Mouse (Mus musculus) hindbrain, embryonic 15.5 days (tissue): ENCODE results near the gene Rmdn2. TPM values are rescaled to one million over a fixed set of nuclear protein-coding genes. Genes with fewer than 3 reads are reported as not detected.

Experiments
- ATAC-seq: fragments of 200-750 bp; cut with Nextera tagmentation; 2 replicates; pipeline ENCODE4 v1.8.0; 2017; ENCODE audit warnings: low read depth, moderate number of reproducible peaks, moderate TSS enrichment; ENCODE audit not compliant: low FRiP score
- H3K27ac ChIP-seq: fragments of 300-500 bp; sonication (generic); replicated peaks from 2 replicates; pipeline ENCODE4 v1.5.1; 2015; ENCODE audit warnings: mild to moderate bottlenecking, inconsistent platforms
- H3K27me3 ChIP-seq: fragments of 300-500 bp; sonication (generic); 2 replicates; pipeline ENCODE4 v1.6.1; 2015; ENCODE audit warnings: control low read depth, inconsistent platforms
- H3K36me3 ChIP-seq: fragments of 300-500 bp; sonication (generic); 2 replicates; pipeline ENCODE4 v1.6.1; 2015; ENCODE audit warnings: control low read depth, inconsistent platforms
- H3K4me1 ChIP-seq: fragments of 300-500 bp; sonication (generic); replicated peaks from 2 replicates; pipeline ENCODE4 v1.6.1; 2015; ENCODE audit warnings: control low read depth, inconsistent platforms
- H3K4me2 ChIP-seq: fragments of 300-500 bp; sonication (generic); 2 replicates; pipeline ENCODE4 v1.6.1; 2015; ENCODE audit warnings: moderate library complexity, mild to moderate bottlenecking, inconsistent platforms
- H3K4me3 ChIP-seq: fragments of 300-500 bp; sonication (generic); 2 replicates; pipeline ENCODE4 v1.5.1; 2015; ENCODE audit warnings: mild to moderate bottlenecking, inconsistent platforms
- H3K9ac ChIP-seq: fragments of 300-500 bp; sonication (generic); 2 replicates; pipeline ENCODE4 v1.6.1; 2015; ENCODE audit warnings: inconsistent platforms
- H3K9me3 ChIP-seq: fragments of 300-500 bp; sonication (generic); 2 replicates; pipeline ENCODE4 v1.6.1; 2016; ENCODE audit warnings: control low read depth, inconsistent platforms
- WGBS: fragments of 180-500 bp; shearing (Covaris S2); methylation state at CpG from one replicate; pipeline ENCODE4 v1.1.7; 2015; 5-methylcytosine and 5-hydroxymethylcytosine counted together
- polyA plus RNA-seq: library from polyadenylated mRNA; unstranded; fragments of >200 nt; fragmentation: Nextera tagmentation; extraction: Ambion mirVana; gene quantifications from 2 replicates; pipeline ENCODE4 v1.2.1, GENCODE M21; 2015

Rmdn2 gene
- polyA plus RNA-seq, 1 experiment from 2014 or later: 9.1 TPM

GRCm38 (mm10) chr17:79711944-79712343 lies 100.3 kb downstream of the Rmdn2 start:
- WGBS: 16% methylated on average over 6 of the region's 6 CpGs
- Histone ChIP-seq H3K36me3 (no peaks in the 10 kb centered on the region), H3K9ac (no peak overlapping the region), H3K4me2 (no peak overlapping the region), H3K4me1 (peaks cover 37% of the 10 kb centered on the region), H3K4me3 (no peak overlapping the region), H3K9me3 (no peaks in the 10 kb centered on the region), H3K27me3 (peaks cover 65% of the 10 kb centered on the region), H3K27ac (no peak overlapping the region)
- no peak for ATAC-seq

DNA sequence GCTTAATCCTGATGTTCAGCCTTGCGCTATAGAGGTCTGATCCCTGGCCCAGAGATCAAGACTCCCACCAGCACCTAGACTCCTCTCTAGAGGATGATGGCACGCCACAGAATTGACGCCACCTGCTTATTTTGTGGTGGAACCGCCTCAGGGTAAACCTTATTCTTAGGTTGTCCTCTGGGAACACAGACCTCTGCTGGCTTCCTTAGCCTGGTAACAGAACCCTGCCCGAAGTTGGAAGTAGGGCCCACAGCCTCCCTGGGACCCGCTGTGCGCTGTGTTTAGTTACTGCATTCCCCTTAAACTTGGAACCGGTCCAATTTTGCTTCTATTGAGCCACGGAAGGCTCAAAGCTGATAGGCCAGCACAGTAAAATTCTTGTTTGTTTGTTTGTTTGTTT lies 100.9 kb downstream of the Rmdn2 start:
- no peaks in the 10 kb centered on the region for H3K36me3 ChIP-seq
- H3K4me2 ChIP-seq: no peak overlapping the region; the same call in 1 of the 2 replicates
- H3K4me1 ChIP-seq: peaks cover 37% of the 10 kb centered on the region
- H3K9me3 ChIP-seq: no peaks in the 10 kb centered on the region
- no peak overlapping the region for H3K9ac ChIP-seq
- H3K27me3 ChIP-seq: peaks cover 71% of the 10 kb centered on the region
- H3K27ac ChIP-seq: no peak overlapping the region
- H3K4me3 ChIP-seq: peak overlapping the region; percentile 43; the same call in 1 of the 2 replicates
- ATAC-seq: no peak
- 5% methylated on average over 9 of the region's 9 CpGs for WGBS

DNA sequence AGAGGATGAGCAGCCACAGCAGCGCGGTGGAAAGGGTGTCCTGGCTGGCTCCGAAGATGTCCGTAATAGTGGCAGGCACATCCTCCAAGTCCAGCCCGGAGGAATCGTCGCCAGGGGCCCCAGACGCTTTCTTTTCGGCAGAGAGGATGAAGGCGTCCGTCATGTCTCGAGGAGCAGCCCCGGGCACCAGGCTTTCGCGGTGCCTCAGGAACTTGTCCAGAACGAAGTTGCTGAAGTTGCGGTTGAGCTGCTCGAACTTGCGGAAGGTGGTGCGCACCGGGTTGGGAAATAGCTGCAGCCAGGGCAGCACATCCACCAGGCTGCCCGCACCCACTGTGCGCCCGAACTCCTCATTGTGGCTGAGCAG lies 101.6 kb downstream of the Rmdn2 start:
- Histone ChIP-seq H3K4me3 (peak overlapping the region; percentile 43), H3K27ac (no peak overlapping the region), H3K27me3 (peaks cover 74% of the 10 kb centered on the region), H3K4me2 (peak overlapping the region; percentile 93), H3K9me3 (no peaks in the 10 kb centered on the region), H3K36me3 (no peaks in the 10 kb centered on the region), H3K4me1 (peaks cover 37% of the 10 kb centered on the region), H3K9ac (0 out of 2 replicates have a peak overlapping the region, but pooled peaks have one; percentile 35)
- no peak for ATAC-seq
- under 1% methylated on average over 24 of the region's 24 CpGs for WGBS

- H3K9me3 ChIP-seq: no peaks in the 10 kb centered on the region
- H3K36me3 ChIP-seq: no peaks in the 10 kb centered on the region
- peak overlapping the region; percentile 93 for H3K4me2 ChIP-seq
- ATAC-seq: peak; percentile 45
- peak overlapping the region; percentile 35 for H3K9ac ChIP-seq
- peak overlapping the region; percentile 43 for H3K4me3 ChIP-seq
- no peak overlapping the region for H3K27ac ChIP-seq
- H3K27me3 ChIP-seq: peaks cover 74% of the 10 kb centered on the region
- H3K4me1 ChIP-seq: peaks cover 37% of the 10 kb centered on the region
- under 1% methylated on average over 63 of the region's 63 CpGs for WGBS
Measured at GRCm38 (mm10) chr17:79713643-79714367, 102.1 kb downstream of the Rmdn2 start.

DNA sequence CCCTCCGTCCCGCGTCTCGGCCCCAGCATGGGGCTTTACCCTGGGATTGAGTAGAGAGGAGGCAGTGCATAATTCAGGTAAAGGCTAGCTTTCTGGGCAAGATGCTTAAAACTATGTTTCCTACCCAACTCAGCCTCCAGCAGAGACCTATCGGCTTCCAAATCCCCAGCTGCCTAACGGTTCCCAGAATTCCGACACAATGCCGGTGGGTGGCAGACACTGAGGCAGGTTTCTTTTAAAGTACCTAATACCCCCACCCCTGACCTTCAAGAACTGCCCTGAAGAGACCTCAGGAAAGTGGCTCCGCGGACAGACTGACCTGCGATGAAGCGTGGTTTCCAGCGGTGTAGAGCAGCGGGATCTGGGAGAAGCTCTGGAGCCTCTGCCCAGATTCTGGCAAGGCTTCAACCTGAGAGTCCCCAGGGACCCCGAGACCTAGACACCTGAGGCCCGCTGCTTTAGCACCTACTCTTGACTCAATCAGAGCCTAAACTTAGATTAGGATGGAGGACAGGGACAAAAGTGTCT lies 102.8 kb downstream of the Rmdn2 start:
- Histone ChIP-seq H3K36me3 (no peaks in the 10 kb centered on the region), H3K4me3 (peak overlapping the region; percentile 43), H3K27ac (no peak overlapping the region), H3K9me3 (no peaks in the 10 kb centered on the region), H3K27me3 (peaks cover 71% of the 10 kb centered on the region), H3K4me2 (peak overlapping the region; percentile 93), H3K4me1 (peaks cover 37% of the 10 kb centered on the region), H3K9ac (no peak overlapping the region)
- ATAC-seq: no peak
- WGBS: under 1% methylated on average over 16 of the region's 16 CpGs

- Histone ChIP-seq H3K27me3 (peaks cover 64% of the 10 kb centered on the region), H3K27ac (no peak within 1 kb of the TSS), H3K9ac (peak within 1 kb of the TSS; percentile 48), H3K36me3 (no peaks in the 10 kb centered on the region), H3K4me3 (peak within 1 kb of the TSS; percentile 43), H3K4me2 (peak within 1 kb of the TSS; percentile 93), H3K9me3 (no peaks in the 10 kb centered on the region), H3K4me1 (peaks cover 37% of the 10 kb centered on the region)
- under 1% methylated on average over 31 of the region's 31 CpGs for WGBS
- ATAC-seq: peak; percentile 28
Measured at GRCm38 (mm10) chr17:79714931-79715637, 103.4 kb downstream of the Rmdn2 start, which contains the start of gene Cyp1b1. Gene Cyp1b1, minus strand, starts transcription at chr17:79715061.

DNA sequence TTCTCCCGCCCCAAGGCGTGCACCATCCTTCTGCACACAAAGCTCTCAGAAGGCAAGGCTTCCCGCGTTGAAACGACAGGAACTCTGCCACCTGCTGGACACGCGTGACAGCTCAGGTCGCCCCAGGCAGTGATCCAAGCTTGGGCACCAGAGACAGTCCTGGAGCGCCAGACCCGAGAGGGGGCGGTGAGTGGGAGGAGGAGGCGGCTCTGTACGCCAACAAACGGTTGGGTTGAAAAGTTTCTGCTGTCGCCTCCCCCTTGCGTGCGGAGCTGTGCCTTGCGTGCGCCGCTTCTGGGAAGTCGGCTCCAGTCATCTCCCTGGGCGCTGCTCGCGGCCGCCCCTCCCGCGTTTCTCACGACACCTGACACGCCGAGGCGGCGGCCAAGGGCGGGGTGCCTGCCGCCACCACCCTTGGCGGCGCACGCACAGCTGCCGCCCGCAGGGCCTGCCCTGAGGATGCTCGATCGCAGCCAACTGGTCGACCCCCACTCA lies 104.0 kb downstream of the Rmdn2 start:
- H3K4me1 ChIP-seq: peaks cover 37% of the 10 kb centered on the region
- H3K9me3 ChIP-seq: no peaks in the 10 kb centered on the region
- no peaks in the 10 kb centered on the region for H3K36me3 ChIP-seq
- WGBS: under 1% methylated on average over 42 of the region's 42 CpGs
- peaks cover 61% of the 10 kb centered on the region for H3K27me3 ChIP-seq
- peak; percentile 88 for ATAC-seq
- H3K4me2 ChIP-seq: peak overlapping the region; percentile 93
- peak overlapping the region; percentile 43 for H3K4me3 ChIP-seq
- H3K9ac ChIP-seq: peak overlapping the region; percentile 48
- no peak overlapping the region for H3K27ac ChIP-seq

- H3K9ac ChIP-seq: no peak overlapping the region
- H3K27me3 ChIP-seq: 0 out of 2 replicates have a peak, but pooled peaks cover 18% of the 10 kb centered on the region
- H3K9me3 ChIP-seq: no peaks in the 10 kb centered on the region
- H3K27ac ChIP-seq: no peak overlapping the region
- no peaks in the 10 kb centered on the region for H3K36me3 ChIP-seq
- ATAC-seq: no peak
- H3K4me2 ChIP-seq: no peak overlapping the region
- H3K4me3 ChIP-seq: no peak overlapping the region
- 77% methylated on average over 7 of the region's 7 CpGs for WGBS
- H3K4me1 ChIP-seq: peaks cover 4% of the 10 kb centered on the region
Measured at GRCm38 (mm10) chr17:79720681-79721080, 109.0 kb downstream of the Rmdn2 start.

- no peak overlapping the region for H3K9ac ChIP-seq
- H3K9me3 ChIP-seq: no peaks in the 10 kb centered on the region
- no peaks in the 10 kb centered on the region for H3K36me3 ChIP-seq
- H3K4me2 ChIP-seq: no peak overlapping the region
- WGBS: 93% methylated on average over 5 of the region's 5 CpGs
- no peak for ATAC-seq
- no peak overlapping the region for H3K4me3 ChIP-seq
- peaks cover 5% of the 10 kb centered on the region for H3K4me1 ChIP-seq
- no peaks in the 10 kb centered on the region for H3K27me3 ChIP-seq
- H3K27ac ChIP-seq: no peak overlapping the region
Measured at GRCm38 (mm10) chr17:79726613-79727012, 115.0 kb downstream of the Rmdn2 start.

DNA sequence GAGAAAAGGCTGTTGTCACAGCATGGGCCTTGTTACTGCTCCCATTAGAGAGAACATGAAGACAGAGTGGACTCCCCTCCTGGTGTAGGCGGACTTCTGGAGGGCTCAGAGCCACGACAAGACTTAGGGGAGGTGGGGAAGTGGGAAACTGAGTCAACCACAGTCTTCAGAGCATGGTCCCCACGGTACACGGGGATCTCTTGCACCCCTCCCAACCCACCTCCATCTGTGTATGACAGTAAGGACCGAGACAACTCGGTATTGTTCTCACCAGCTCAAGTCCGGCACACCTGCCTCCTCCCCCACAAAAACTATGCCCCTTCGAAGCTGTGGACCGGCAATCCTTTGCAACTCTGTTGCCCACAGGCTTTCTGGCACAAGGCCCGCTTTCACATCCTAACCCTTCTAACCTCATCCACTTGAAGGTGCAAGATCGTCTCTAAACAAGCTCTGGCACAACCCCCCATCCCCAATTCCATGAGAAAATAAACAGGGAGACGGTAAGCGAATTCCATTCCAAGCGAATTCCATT lies 116.5 kb downstream of the Rmdn2 start:
- H3K27ac ChIP-seq: no peak overlapping the region
- H3K4me2 ChIP-seq: peak overlapping the region; percentile 42
- H3K9ac ChIP-seq: no peak overlapping the region
- H3K4me1 ChIP-seq: peaks cover 5% of the 10 kb centered on the region
- H3K4me3 ChIP-seq: no peak overlapping the region
- no peaks in the 10 kb centered on the region for H3K27me3 ChIP-seq
- ATAC-seq: no peak
- no peaks in the 10 kb centered on the region for H3K9me3 ChIP-seq
- no peaks in the 10 kb centered on the region for H3K36me3 ChIP-seq
- 44% methylated on average over 14 of the region's 14 CpGs for WGBS

DNA sequence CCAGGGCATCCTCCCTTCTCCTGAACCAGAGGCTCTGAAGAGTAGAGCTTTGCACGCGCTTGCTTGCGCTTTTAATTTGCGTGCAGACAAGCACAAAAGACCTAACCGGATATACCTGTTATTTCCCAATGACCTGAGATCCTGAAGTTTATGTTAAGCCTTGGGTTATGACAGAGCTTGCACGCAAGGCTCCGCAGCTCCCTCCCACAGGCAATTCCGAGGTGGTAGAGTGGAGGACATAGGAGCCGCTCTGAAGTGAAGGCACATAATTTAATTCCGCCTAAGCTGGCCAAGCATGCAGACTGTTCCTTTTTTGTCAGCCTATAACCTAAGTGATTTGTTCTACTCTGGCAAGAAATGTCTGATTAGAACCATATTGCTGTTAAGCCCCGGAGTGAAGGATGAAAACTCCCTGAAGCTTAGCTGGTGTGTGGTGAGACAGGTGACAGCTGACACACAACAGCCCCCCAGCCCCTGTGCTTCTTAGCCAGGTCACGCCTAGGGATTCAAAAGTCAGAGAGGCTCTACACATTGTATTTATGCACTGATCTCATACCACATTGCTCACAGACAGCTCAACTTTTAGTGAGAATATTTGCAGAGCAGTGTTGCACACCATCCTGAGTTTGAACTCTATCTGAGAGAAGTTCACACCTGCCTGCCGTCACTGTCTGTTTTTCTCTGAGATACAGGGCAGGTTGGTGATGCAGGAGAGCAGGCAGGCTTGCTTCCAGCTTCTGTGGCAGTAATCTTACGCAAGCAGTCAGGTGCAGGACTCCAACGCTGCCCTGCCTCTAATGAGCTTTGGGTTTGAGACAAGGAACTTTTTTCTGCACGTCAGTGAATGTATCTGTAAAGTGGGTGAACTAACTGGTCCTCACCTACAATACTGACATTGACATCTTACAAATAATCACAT lies 117.2 kb downstream of the Rmdn2 start:
- H3K4me1 ChIP-seq: peaks cover 5% of the 10 kb centered on the region
- no peak for ATAC-seq
- peak overlapping the region; percentile 42 for H3K4me2 ChIP-seq
- H3K9ac ChIP-seq: no peak overlapping the region
- 49% methylated on average over 16 of the region's 16 CpGs for WGBS
- H3K27ac ChIP-seq: no peak overlapping the region
- no peaks in the 10 kb centered on the region for H3K9me3 ChIP-seq
- no peak overlapping the region for H3K4me3 ChIP-seq
- no peaks in the 10 kb centered on the region for H3K36me3 ChIP-seq
- H3K27me3 ChIP-seq: no peaks in the 10 kb centered on the region
